Mouse (Mus musculus): Measurements from ENCODE around the gene Olfr704. TPM values are rescaled to one million over a fixed set of nuclear protein-coding genes. Genes with fewer than 3 reads are reported as not detected.
"Not testable (repeated sequence)": the region's sequence is repeated elsewhere in the genome, so short reads cannot be mapped to it uniquely, and the experiment has no call there.

Gene Olfr704
- polyA plus RNA-seq, 2 experiments, result not detected

GRCm38 (mm10) chr7:106876791-106877190 lies 13.8 kb downstream of the Olfr704 start, which contains the start of gene Olfr705:
Gene Olfr705, minus strand, starts transcription at chr7:106876891.
- H3K4me3 ChIP-seq (replicated peaks; ENCODE audit: low read length), result no peak within 1 kb of the TSS
- DNase-seq (ENCODE audit: low spot score) (no peak), ATAC-seq (ENCODE audit: low FRiP score, low read depth) (no peak)
- no peak within 1 kb of the TSS for H3K9ac ChIP-seq (ENCODE audit: low read depth, low read length, severe bottlenecking)
- no peak within 1 kb of the TSS for H3K4me2 ChIP-seq (replicated peaks; ENCODE audit: low read depth, low read length, severe bottlenecking)
- H3K9me3 ChIP-seq (ENCODE audit: control insufficient read depth, low read length), result no peaks in the 10 kb centered on the region
- H3K27me3 ChIP-seq (ENCODE audit: control insufficient read depth, insufficient read depth, low read length), result no peaks in the 10 kb centered on the region
- TF ChIP-seq POLR2A (IDR thresholded peaks at IDR 0.05; ENCODE audit: borderline replicate concordance, extremely low read depth, insufficient read depth, insufficient read length), result no peak
- 76% methylated on average over 3 of the region's 3 CpGs for WGBS
- no peaks in the 10 kb centered on the region for H3K36me3 ChIP-seq (ENCODE audit: control insufficient read depth, insufficient read depth, low read length)
- H3K27ac ChIP-seq (replicated peaks; ENCODE audit: low read depth, low read length), result no peak within 1 kb of the TSS
- H3K4me1 ChIP-seq (ENCODE audit: control insufficient read depth, insufficient read depth, low read length), result no peaks in the 10 kb centered on the region

GRCm38 (mm10) chr7:106888062-106888461 lies 25.1 kb downstream of the Olfr704 start, which contains the start of gene Olfr706:
Gene Olfr706, minus strand, starts transcription at chr7:106888162.
- Histone ChIP-seq H3K4me3 (replicated peaks; ENCODE audit: low read length) (no peak within 1 kb of the TSS), H3K27me3 (ENCODE audit: control insufficient read depth, insufficient read depth, low read length) (no peaks in the 10 kb centered on the region), H3K27ac (replicated peaks; ENCODE audit: low read depth, low read length) (no peak within 1 kb of the TSS), H3K9ac (ENCODE audit: low read depth, low read length, severe bottlenecking) (no peak within 1 kb of the TSS), H3K4me2 (replicated peaks; ENCODE audit: low read depth, low read length, severe bottlenecking) (no peak within 1 kb of the TSS), H3K36me3 (ENCODE audit: control insufficient read depth, insufficient read depth, low read length) (no peaks in the 10 kb centered on the region), H3K9me3 (ENCODE audit: control insufficient read depth, low read length) (no peaks in the 10 kb centered on the region), H3K4me1 (ENCODE audit: control insufficient read depth, insufficient read depth, low read length) (no peaks in the 10 kb centered on the region)
- no peak for DNase-seq (ENCODE audit: low spot score)
- no peak for ATAC-seq (ENCODE audit: low FRiP score, low read depth)
- 81% methylated on average over 2 of the region's 2 CpGs for WGBS
- no peak for TF ChIP-seq POLR2A (IDR thresholded peaks at IDR 0.05; ENCODE audit: borderline replicate concordance, extremely low read depth, insufficient read depth, insufficient read length)

DNA sequence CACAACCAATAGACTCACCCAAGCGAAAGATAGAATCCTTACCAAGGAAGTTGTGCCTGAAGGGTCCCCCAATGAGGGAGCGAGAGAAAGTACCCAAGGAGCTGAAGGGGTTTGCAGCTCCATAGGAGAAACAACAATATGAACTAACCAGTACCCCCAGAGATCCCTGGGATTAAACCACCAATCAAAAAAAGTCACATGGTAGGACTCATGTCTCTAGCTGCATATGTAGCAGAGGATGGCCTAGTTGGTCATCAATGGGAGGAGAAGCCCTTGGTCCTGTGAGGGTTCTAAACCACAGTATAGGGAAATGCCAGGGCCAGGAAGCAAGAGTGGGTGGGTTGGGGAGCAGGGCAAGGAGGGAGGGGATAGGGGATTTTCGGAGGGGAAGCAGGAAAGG lies 38.2 kb downstream of the Olfr704 start, which contains the start of gene Olfr707:
TSS of gene Olfr707 (minus strand) at position 101 of the 400 bp plus-strand sequence.
- ATAC-seq (ENCODE audit: low FRiP score, low read depth); H3K4me2 ChIP-seq (replicated peaks; ENCODE audit: low read depth, low read length, severe bottlenecking); H3K9me3 ChIP-seq (ENCODE audit: control insufficient read depth, low read length); H3K36me3 ChIP-seq (ENCODE audit: control insufficient read depth, insufficient read depth, low read length); H3K9ac ChIP-seq (ENCODE audit: low read depth, low read length, severe bottlenecking); H3K27me3 ChIP-seq (ENCODE audit: control insufficient read depth, insufficient read depth, low read length); H3K4me1 ChIP-seq (ENCODE audit: control insufficient read depth, insufficient read depth, low read length); DNase-seq (ENCODE audit: low spot score); H3K4me3 ChIP-seq (replicated peaks; ENCODE audit: low read length); H3K27ac ChIP-seq (replicated peaks; ENCODE audit: low read depth, low read length): not testable (repeated sequence)
- 82% methylated on average over 3 of the region's 3 CpGs for WGBS

- no peaks in the 10 kb centered on the region for H3K36me3 ChIP-seq (ENCODE audit: control insufficient read depth, insufficient read depth, low read length)
- H3K9ac ChIP-seq (ENCODE audit: low read depth, low read length, severe bottlenecking), result no peak within 1 kb of the TSS
- H3K4me1 ChIP-seq (ENCODE audit: control insufficient read depth, insufficient read depth, low read length), result no peaks in the 10 kb centered on the region
- no peaks in the 10 kb centered on the region for H3K9me3 ChIP-seq (ENCODE audit: control insufficient read depth, low read length)
- H3K27ac ChIP-seq (replicated peaks; ENCODE audit: low read depth, low read length), result no peak within 1 kb of the TSS
- DNase-seq (ENCODE audit: low spot score) (no peak), ATAC-seq (ENCODE audit: low FRiP score, low read depth) (no peak)
- no peak within 1 kb of the TSS for H3K4me3 ChIP-seq (replicated peaks; ENCODE audit: low read length)
- H3K4me2 ChIP-seq (replicated peaks; ENCODE audit: low read depth, low read length, severe bottlenecking), result no peak within 1 kb of the TSS
- no peak for TF ChIP-seq POLR2A (IDR thresholded peaks at IDR 0.05; ENCODE audit: borderline replicate concordance, extremely low read depth, insufficient read depth, insufficient read length)
- no peaks in the 10 kb centered on the region for H3K27me3 ChIP-seq (ENCODE audit: control insufficient read depth, insufficient read depth, low read length)
- WGBS, result 57% methylated on average over 2 of the region's 2 CpGs
Measured at GRCm38 (mm10) chr7:106907676-106908075, 44.7 kb downstream of the Olfr704 start, which contains the start of gene Olfr1532-ps1. Gene Olfr1532-ps1, plus strand, starts transcription at chr7:106908001.

Other genes starting within 250 kb of the Olfr704 start
- gene Olfr693, start 182.6 kb upstream of the Olfr704 start, polyA plus RNA-seq (2012; rRNA removed), result not detected in 2 replicates
- gene Olfr693, start 182.6 kb upstream of the Olfr704 start, polyA plus RNA-seq (2014; fragmentation: Nextera tagmentation; extraction: Ambion mirVana), result not detected in 2 replicates
- gene Olfr694, start 171.4 kb upstream of the Olfr704 start, polyA plus RNA-seq (2012; rRNA removed), result not detected in 2 replicates
- not detected in 2 replicates for gene Olfr694, start 171.4 kb upstream of the Olfr704 start, polyA plus RNA-seq (2014; fragmentation: Nextera tagmentation; extraction: Ambion mirVana)
- not detected in 2 replicates for gene Olfr695, start 146.8 kb upstream of the Olfr704 start, polyA plus RNA-seq (2012; rRNA removed)
- gene Olfr695, start 146.8 kb upstream of the Olfr704 start, polyA plus RNA-seq (2014; fragmentation: Nextera tagmentation; extraction: Ambion mirVana), result not detected in 2 replicates
- gene Olfr697, start 120.7 kb upstream of the Olfr704 start, polyA plus RNA-seq (2012; rRNA removed), result not detected in 2 replicates
- not detected in 2 replicates for gene Olfr697, start 120.7 kb upstream of the Olfr704 start, polyA plus RNA-seq (2014; fragmentation: Nextera tagmentation; extraction: Ambion mirVana)
- gene Olfr698, start 107.8 kb upstream of the Olfr704 start, polyA plus RNA-seq (2012; rRNA removed), result not detected in 2 replicates
- gene Olfr698, start 107.8 kb upstream of the Olfr704 start, polyA plus RNA-seq (2014; fragmentation: Nextera tagmentation; extraction: Ambion mirVana), result not detected in 2 replicates
- gene Olfr699, start 70.0 kb upstream of the Olfr704 start, polyA plus RNA-seq (2012; rRNA removed), result not detected in 2 replicates
- not detected in 2 replicates for gene Olfr699, start 70.0 kb upstream of the Olfr704 start, polyA plus RNA-seq (2014; fragmentation: Nextera tagmentation; extraction: Ambion mirVana)
- gene Olfr700, start 54.4 kb upstream of the Olfr704 start, polyA plus RNA-seq (2012; rRNA removed), result not detected in 2 replicates
- not detected in 2 replicates for gene Olfr700, start 54.4 kb upstream of the Olfr704 start, polyA plus RNA-seq (2014; fragmentation: Nextera tagmentation; extraction: Ambion mirVana)
- 0.13 TPM in 1 of 2 replicates, not detected in the other for gene Olfr701, start 49.1 kb upstream of the Olfr704 start, polyA plus RNA-seq (2012; rRNA removed)
- gene Olfr701, start 49.1 kb upstream of the Olfr704 start, polyA plus RNA-seq (2014; fragmentation: Nextera tagmentation; extraction: Ambion mirVana), result not detected in 2 replicates
- gene Olfr702, start 29.3 kb upstream of the Olfr704 start, polyA plus RNA-seq (2012; rRNA removed), result not detected in 2 replicates
- gene Olfr702, start 29.3 kb upstream of the Olfr704 start, polyA plus RNA-seq (2014; fragmentation: Nextera tagmentation; extraction: Ambion mirVana), result not detected in 2 replicates
- gene Olfr703, start 19.8 kb upstream of the Olfr704 start, polyA plus RNA-seq (2012; rRNA removed), result not detected in 2 replicates
- gene Olfr703, start 19.8 kb upstream of the Olfr704 start, polyA plus RNA-seq (2014; fragmentation: Nextera tagmentation; extraction: Ambion mirVana), result not detected in 2 replicates
- not detected in 2 replicates for gene Olfr705, start 13.7 kb downstream of the Olfr704 start, polyA plus RNA-seq (2012; rRNA removed)
- gene Olfr705, start 13.7 kb downstream of the Olfr704 start, polyA plus RNA-seq (2014; fragmentation: Nextera tagmentation; extraction: Ambion mirVana), result not detected in 2 replicates
- gene Olfr706, start 25.0 kb downstream of the Olfr704 start, polyA plus RNA-seq (2012; rRNA removed), result not detected in 2 replicates
- gene Olfr706, start 25.0 kb downstream of the Olfr704 start, polyA plus RNA-seq (2014; fragmentation: Nextera tagmentation; extraction: Ambion mirVana), result not detected in 2 replicates
- gene Olfr707, start 38.1 kb downstream of the Olfr704 start, polyA plus RNA-seq (2012; rRNA removed), result not detected in 2 replicates
- gene Olfr707, start 38.1 kb downstream of the Olfr704 start, polyA plus RNA-seq (2014; fragmentation: Nextera tagmentation; extraction: Ambion mirVana), result not detected in 2 replicates
- not detected in 2 replicates for gene Olfr1532-ps1, start 44.8 kb downstream of the Olfr704 start, polyA plus RNA-seq (2012; rRNA removed)
- not detected in 2 replicates for gene Olfr1532-ps1, start 44.8 kb downstream of the Olfr704 start, polyA plus RNA-seq (2014; fragmentation: Nextera tagmentation; extraction: Ambion mirVana)
- not detected in 2 replicates for gene Olfr709-ps1, start 69.0 kb downstream of the Olfr704 start, polyA plus RNA-seq (2012; rRNA removed)
- not detected in 2 replicates for gene Olfr709-ps1, start 69.0 kb downstream of the Olfr704 start, polyA plus RNA-seq (2014; fragmentation: Nextera tagmentation; extraction: Ambion mirVana)
- not detected in 2 replicates for gene Olfr710, start 85.1 kb downstream of the Olfr704 start, polyA plus RNA-seq (2012; rRNA removed)
- not detected in 2 replicates for gene Olfr710, start 85.1 kb downstream of the Olfr704 start, polyA plus RNA-seq (2014; fragmentation: Nextera tagmentation; extraction: Ambion mirVana)
- not detected in 2 replicates for gene Olfr6, start 100.8 kb downstream of the Olfr704 start, polyA plus RNA-seq (2012; rRNA removed)
- not detected in 2 replicates for gene Olfr6, start 100.8 kb downstream of the Olfr704 start, polyA plus RNA-seq (2014; fragmentation: Nextera tagmentation; extraction: Ambion mirVana)
- not detected in 2 replicates for gene Olfr711, start 112.3 kb downstream of the Olfr704 start, polyA plus RNA-seq (2012; rRNA removed)
- gene Olfr711, start 112.3 kb downstream of the Olfr704 start, polyA plus RNA-seq (2014; fragmentation: Nextera tagmentation; extraction: Ambion mirVana), result not detected in 2 replicates
- gene Olfr2, start 142.9 kb downstream of the Olfr704 start, polyA plus RNA-seq (2012; rRNA removed), result not detected in 2 replicates
- not detected in 2 replicates for gene Olfr2, start 142.9 kb downstream of the Olfr704 start, polyA plus RNA-seq (2014; fragmentation: Nextera tagmentation; extraction: Ambion mirVana)
- not detected in 2 replicates for gene Olfr713, start 168.0 kb downstream of the Olfr704 start, polyA plus RNA-seq (2012; rRNA removed)
- not detected in 2 replicates for gene Olfr713, start 168.0 kb downstream of the Olfr704 start, polyA plus RNA-seq (2014; fragmentation: Nextera tagmentation; extraction: Ambion mirVana)
- gene Olfr714, start 207.8 kb downstream of the Olfr704 start, polyA plus RNA-seq (2012; rRNA removed), result not detected in 2 replicates
- gene Olfr714, start 207.8 kb downstream of the Olfr704 start, polyA plus RNA-seq (2014; fragmentation: Nextera tagmentation; extraction: Ambion mirVana), result not detected in 2 replicates
- gene Olfr17, start 230.0 kb downstream of the Olfr704 start, polyA plus RNA-seq (2012; rRNA removed), result not detected in 2 replicates
- gene Olfr17, start 230.0 kb downstream of the Olfr704 start, polyA plus RNA-seq (2014; fragmentation: Nextera tagmentation; extraction: Ambion mirVana), result not detected in 2 replicates
- gene Olfr715b, start 247.2 kb downstream of the Olfr704 start, polyA plus RNA-seq (2012; rRNA removed), result not detected in 2 replicates
- gene Olfr715b, start 247.2 kb downstream of the Olfr704 start, polyA plus RNA-seq (2014; fragmentation: Nextera tagmentation; extraction: Ambion mirVana), result not detected in 2 replicates